Mouse (Mus musculus) C2C12 (cell line): ENCODE data around the gene Olfr286. TPM values are rescaled to one million over a fixed set of nuclear protein-coding genes. Genes with fewer than 3 reads are reported as not detected.

ENCODE experiments used
- H3K27me3 ChIP-seq: one replicate; pipeline ENCODE4 v1.6.1; 2011; ENCODE audit not compliant: control insufficient read depth, insufficient read depth, insufficient read length
- H3K36me3 ChIP-seq: one replicate; pipeline ENCODE4 v1.6.1; 2011; ENCODE audit not compliant: control insufficient read depth, insufficient read depth
- H3K4me3 ChIP-seq: one replicate; pipeline ENCODE4 v1.5.1; 2011; ENCODE audit warnings: mild to moderate bottlenecking, control low read depth; ENCODE audit not compliant: poor library complexity, insufficient read depth, severe bottlenecking
- H3K79me2 ChIP-seq: one replicate; pipeline ENCODE4 v1.6.1; 2011; ENCODE audit not compliant: control insufficient read depth, insufficient read depth
- H3K79me3 ChIP-seq: one replicate; pipeline ENCODE4 v1.6.1; 2011; ENCODE audit warnings: low read depth, control low read depth
- H3ac ChIP-seq: one replicate; pipeline ENCODE3; 2011; ENCODE audit warnings: low read depth; ENCODE audit not compliant: control insufficient read depth, insufficient read length
- CEBPB ChIP-seq: IDR thresholded peaks from one replicate; pipeline ENCODE4 v1.6.1; 2011; ENCODE audit warnings: low read depth, mild to moderate bottlenecking, control low read depth, moderate library complexity
- CTCF ChIP-seq: IDR thresholded peaks from one replicate; pipeline ENCODE4 v1.5.1; 2011; ENCODE audit not compliant: control insufficient read depth, insufficient read depth, insufficient read length
- FOSL1 ChIP-seq: IDR thresholded peaks from one replicate; pipeline ENCODE4 v1.8.0; 2011; ENCODE audit warnings: mild to moderate bottlenecking, low read length; ENCODE audit not compliant: poor library complexity, insufficient read depth, severe bottlenecking
- MAX ChIP-seq: IDR thresholded peaks from one replicate; pipeline ENCODE4 v1.6.1; 2011; ENCODE audit warnings: mild to moderate bottlenecking, control low read depth
- MYOD1 ChIP-seq: IDR thresholded peaks from one replicate; pipeline ENCODE4 v1.6.1; 2011; ENCODE audit warnings: low read depth; ENCODE audit not compliant: control insufficient read depth, insufficient read length
- MYOG ChIP-seq: IDR thresholded peaks from one replicate; pipeline ENCODE4 v1.6.1; 2011; ENCODE audit not compliant: control insufficient read depth, insufficient read length; ENCODE audit errors: extremely low read depth
- USF1 ChIP-seq: IDR thresholded peaks from one replicate; pipeline ENCODE4 v1.6.1; 2011; ENCODE audit warnings: low read depth, mild to moderate bottlenecking, control low read depth, moderate library complexity
- long read RNA-seq, 2 experiments: library from polyadenylated mRNA; unstranded; transcript quantifications; one replicate each; pipeline ENCODE4 v2.0.0; 2019 to 2020
- polyA plus RNA-seq: library from polyadenylated mRNA; unstranded; fragments of >200 nt; fragmentation: generic; extraction: Trizol; gene quantifications from one replicate; pipeline ENCODE4 v1.2.1, GENCODE M21; 2012; ENCODE audit warnings: missing spikeins

Gene Olfr286
- polyA plus RNA-seq: not detected
- long read RNA-seq, experiment 1: 0 reads
- long read RNA-seq, experiment 2: 0 reads

- H3K79me2 ChIP-seq: no peaks in the 10 kb centered on the region
- H3K79me3 ChIP-seq: no peaks in the 10 kb centered on the region
- H3K4me3 ChIP-seq: no peak within 1 kb of the TSS
- no peaks in the 10 kb centered on the region for H3K36me3 ChIP-seq
- peaks cover 31% of the 10 kb centered on the region for H3K27me3 ChIP-seq
- H3ac ChIP-seq: no peak within 1 kb of the TSS
- TF ChIP-seq FOSL1 (no peak), MYOD1 (no peak), USF1 (no peak), MAX (no peak), CTCF (no peak), CEBPB (no peak), MYOG (no peak)
Observed at GRCm38 (mm10) chr15:98234350-98234749, at the start of gene Olfr286. TSS of gene Olfr286 (minus strand) at chr15:98234450.

- Histone ChIP-seq H3K4me3 (no peak overlapping the region), H3K79me3 (no peaks in the 10 kb centered on the region), H3K27me3 (peaks cover 5% of the 10 kb centered on the region), H3ac (no peak overlapping the region), H3K79me2 (no peaks in the 10 kb centered on the region), H3K36me3 (no peaks in the 10 kb centered on the region)
- TF ChIP-seq FOSL1 (no peak), CEBPB (no peak), MYOD1 (no peak), MYOG (no peak), CTCF (no peak)
Observed at GRCm38 (mm10) chr15:98257776-98258175, 23.5 kb upstream of the Olfr286 start.

- H3K36me3 ChIP-seq: no peaks in the 10 kb centered on the region
Observed at GRCm38 (mm10) chr15:98257193-98257592, 22.9 kb upstream of the Olfr286 start, which contains the start of gene H1fnt. TSS of gene H1fnt (minus strand) at chr15:98257293.

GRCm38 (mm10) chr15:98256271-98256670 is 22.0 kb upstream of the Olfr286 start:
- Histone ChIP-seq H3K79me3 (no peaks in the 10 kb centered on the region), H3K79me2 (no peaks in the 10 kb centered on the region), H3K36me3 (no peaks in the 10 kb centered on the region), H3K27me3 (peaks cover 6% of the 10 kb centered on the region), H3ac (no peak overlapping the region), H3K4me3 (no peak overlapping the region)
- TF ChIP-seq FOSL1: no peak
- TF ChIP-seq CEBPB: no peak
- no peak for TF ChIP-seq CTCF

More at GRCm38 (mm10) chr15:98257193-98257592, 22.9 kb upstream of the Olfr286 start, which contains the start of gene H1fnt:
- H3ac ChIP-seq: no peak within 1 kb of the TSS
- H3K27me3 ChIP-seq: peaks cover 6% of the 10 kb centered on the region
- H3K79me3 ChIP-seq: no peaks in the 10 kb centered on the region
- no peaks in the 10 kb centered on the region for H3K79me2 ChIP-seq
- no peak within 1 kb of the TSS for H3K4me3 ChIP-seq
- no peak for TF ChIP-seq CEBPB
- TF ChIP-seq FOSL1: no peak
- TF ChIP-seq MYOG: no peak
- TF ChIP-seq MYOD1: no peak
- no peak for TF ChIP-seq USF1
- TF ChIP-seq MAX: no peak
- TF ChIP-seq CTCF: no peak

GRCm38 (mm10) chr15:98235442-98235841 is 1.2 kb upstream of the Olfr286 start:
- H3K4me3 ChIP-seq: no peak overlapping the region

GRCm38 (mm10) chr15:98226096-98226495 is 8.2 kb downstream of the Olfr286 start:
- no peak overlapping the region for H3ac ChIP-seq
- H3K36me3 ChIP-seq: no peaks in the 10 kb centered on the region
- no peaks in the 10 kb centered on the region for H3K79me2 ChIP-seq
- no peaks in the 10 kb centered on the region for H3K79me3 ChIP-seq
- H3K4me3 ChIP-seq: no peak overlapping the region
- TF ChIP-seq CEBPB: no peak
- no peak for TF ChIP-seq MYOG
- no peak for TF ChIP-seq FOSL1
- TF ChIP-seq MYOD1: no peak
- TF ChIP-seq USF1: no peak
- no peak for TF ChIP-seq CTCF
- no peak for TF ChIP-seq MAX
- peaks cover 30% of the 10 kb centered on the region for H3K27me3 ChIP-seq

More at GRCm38 (mm10) chr15:98235442-98235841, 1.2 kb upstream of the Olfr286 start:
- Histone ChIP-seq H3K27me3 (peaks cover 29% of the 10 kb centered on the region), H3K79me2 (no peaks in the 10 kb centered on the region), H3K36me3 (no peaks in the 10 kb centered on the region), H3K79me3 (no peaks in the 10 kb centered on the region), H3ac (no peak overlapping the region)
- TF ChIP-seq MYOG (no peak), FOSL1 (no peak), USF1 (no peak), MAX (no peak), CEBPB (no peak), CTCF (no peak), MYOD1 (no peak)
